Mouse (Mus musculus): Measurements from ENCODE around the gene Pole2. TPM values are rescaled to one million over a fixed set of nuclear protein-coding genes. Genes with fewer than 3 reads are reported as not detected.

Pole2 gene
- total RNA-seq (2012; rRNA removed) (14.1 and 14.4 TPM in 2 replicates), polyA plus RNA-seq (2012; ENCODE audit: insufficient read depth in 1 of 2, insufficient read length in 2 of 2, low read depth in 1 of 2, low replicate concordance in 2 of 2, missing spikeins in 1 of 2) (10 to 100 TPM; 18.0 to 89.5 TPM)

GRCm38 (mm10) chr12:69227776-69228466 lies at the start of gene Pole2:
Gene Pole2 (minus strand): TSS chr12:69228195.
- Histone ChIP-seq H3K9ac (ENCODE audit: control insufficient read depth, low read depth, low read length, poor library complexity, severe bottlenecking) (peak within 1 kb of the TSS; percentile 93), H3K4me1 (ENCODE audit: control insufficient read depth in 1 of 2, insufficient read depth in 2 of 2, low read length in 2 of 2) (peaks cover 0 to 7% of the 10 kb centered on the region in 2 experiments; a peak in 3 of 4 replicates), H3K27ac (ENCODE audit: control insufficient read depth, low read depth, low read length) (peak within 1 kb of the TSS; percentile 89), H3K9me3 (replicated peaks; ENCODE audit: insufficient read depth, low read length) (no peaks in the 10 kb centered on the region), H3K36me3 (ENCODE audit: control insufficient read depth in 1 of 2, insufficient read depth in 2 of 2, low read length in 2 of 2) (peaks cover 0 to 4% of the 10 kb centered on the region in 2 experiments; a peak in 2 of 4 replicates), H3K79me2 (ENCODE audit: control insufficient read depth, insufficient read depth, low read length, poor library complexity) (no peaks in the 10 kb centered on the region; the same call in 1 of the 2 replicates), H3K4me3 (ENCODE audit: control insufficient read depth in 1 of 2, insufficient read depth in 1 of 2, low read depth in 2 of 2, low read length in 2 of 2) (peak within 1 kb of the TSS; percentile 87 to 97), H3K27me3 (ENCODE audit: control insufficient read depth in 1 of 2, insufficient read depth in 2 of 2, low read length in 2 of 2) (no peaks in the 10 kb centered on the region)
- peak; percentile 93 for DNase-seq (ENCODE audit: low read depth, low spot score)
- TF ChIP-seq ZMIZ1 (IDR thresholded peaks at IDR 0.05; ENCODE audit: low read depth, low read length) (peak; percentile 63; the same call in 1 of the 2 replicates), SIN3A (IDR thresholded peaks at IDR 0.05; ENCODE audit: low read length) (peak; percentile 72), TCF12 (IDR thresholded peaks at IDR 0.05; ENCODE audit: low read depth, low read length) (peak; percentile 46; the same call in 1 of the 2 replicates), GABPA (IDR thresholded peaks at IDR 0.05; ENCODE audit: low read depth, low read length) (no peak), BHLHE40 (IDR thresholded peaks at IDR 0.05; ENCODE audit: borderline replicate concordance, low read depth, low read length) (no peak), ZC3H11A (IDR thresholded peaks at IDR 0.05; ENCODE audit: low read depth, low read length) (no peak), ETS1 (IDR thresholded peaks at IDR 0.05; ENCODE audit: low read depth, low read length) (no peak; the same call in 1 of the 2 replicates), NELFE (IDR thresholded peaks at IDR 0.05; ENCODE audit: low read depth, low read length) (peak; percentile 77), UBTF (IDR thresholded peaks at IDR 0.05; ENCODE audit: borderline replicate concordance, insufficient read depth, low read depth, low read length) (no peak), MEF2A (IDR thresholded peaks at IDR 0.05; ENCODE audit: extremely low read depth, insufficient replicate concordance, low read depth, low read length, poor library complexity, severe bottlenecking) (no peak), JUND (IDR thresholded peaks at IDR 0.05; ENCODE audit: low read depth, low read length) (no peak), GATA1 (IDR thresholded peaks at IDR 0.05; ENCODE audit: low read depth, low read length) (no peak), EP300 (IDR thresholded peaks at IDR 0.05; ENCODE audit: low read depth in 1 of 2, low read length in 2 of 2) (no peak), TBP (IDR thresholded peaks at IDR 0.05; ENCODE audit: low read depth, low read length) (peak; percentile 62; the same call in 1 of the 2 replicates), RCOR1 (IDR thresholded peaks at IDR 0.05; ENCODE audit: low read depth, low read length) (no peak), NRF1 (IDR thresholded peaks at IDR 0.05; ENCODE audit: insufficient read depth, low read depth, low read length, poor library complexity, severe bottlenecking) (peak; percentile 44; the same call in 1 of the 2 replicates), POLR2A (IDR thresholded peaks at IDR 0.05; ENCODE audit: control insufficient read depth in 1 of 2, insufficient read depth in 1 of 2, low read depth in 1 of 2, low read length in 2 of 2, poor library complexity in 1 of 2) (peak; percentile 86 to 93), CTCF (IDR thresholded peaks at IDR 0.05 in 2 of 3, conservative IDR thresholded peaks at IDR 0.05 in 1 of 3; ENCODE audit: control insufficient read depth in 1 of 3, insufficient read depth in 1 of 3, low read depth in 2 of 3, low read length in 3 of 3, poor library complexity in 1 of 3, severe bottlenecking in 1 of 3) (no peak), KAT2A (conservative IDR thresholded peaks at IDR 0.05; ENCODE audit: low read depth, low read length) (no peak), MAFK (IDR thresholded peaks at IDR 0.05; ENCODE audit: borderline replicate concordance, low read depth, low read length) (no peak), HCFC1 (IDR thresholded peaks at IDR 0.05; ENCODE audit: low read depth, low read length) (peak; percentile 56; the same call in 1 of the 2 replicates), MYB (IDR thresholded peaks at IDR 0.05; ENCODE audit: low read depth, low read length) (no peak), ZNF384 (IDR thresholded peaks at IDR 0.05; ENCODE audit: low read depth, low read length) (no peak; the same call in 1 of the 2 replicates), TAL1 (IDR thresholded peaks at IDR 0.05; ENCODE audit: low read length) (no peak), ELF1 (IDR thresholded peaks at IDR 0.05; ENCODE audit: low read depth, low read length) (0 out of 2 replicates have a peak, but pooled peaks have one; percentile 36), RAD21 (IDR thresholded peaks at IDR 0.05; ENCODE audit: low read depth, low read length) (no peak), ZKSCAN1 (IDR thresholded peaks at IDR 0.05; ENCODE audit: low read depth, low read length) (no peak), CHD1 (IDR thresholded peaks at IDR 0.05; ENCODE audit: low read depth, low read length) (no peak), POLR2AphosphoS2 (IDR thresholded peaks at IDR 0.05; ENCODE audit: low read length) (peak; percentile 59; the same call in 1 of the 2 replicates), MAX (IDR thresholded peaks at IDR 0.05; ENCODE audit: low read length) (no peak), USF2 (IDR thresholded peaks at IDR 0.05; ENCODE audit: borderline replicate concordance in 1 of 2, insufficient read depth in 1 of 2, low read depth in 1 of 2, low read length in 2 of 2) (no peak), E2F4 (IDR thresholded peaks at IDR 0.05; ENCODE audit: borderline replicate concordance, low read depth, low read length) (peak; percentile 88)

Data from MEL (cell line).